Mouse (Mus musculus) frontal cortex, postnatal 10 days (tissue): ENCODE data around the gene Ankrd11.
"Not testable (repeated sequence)": the region's sequence is repeated elsewhere in the genome, so short reads cannot be mapped to it uniquely, and the experiment has no call there.

Source experiments
- DNase-seq, 2 experiments: peaks; one replicate each; pipeline ENCODE4 v3.0.0; 2022; ENCODE audit warnings: low spot score in 2 of 2, mixed read lengths in 1 of 2

Ankrd11 gene

DNA sequence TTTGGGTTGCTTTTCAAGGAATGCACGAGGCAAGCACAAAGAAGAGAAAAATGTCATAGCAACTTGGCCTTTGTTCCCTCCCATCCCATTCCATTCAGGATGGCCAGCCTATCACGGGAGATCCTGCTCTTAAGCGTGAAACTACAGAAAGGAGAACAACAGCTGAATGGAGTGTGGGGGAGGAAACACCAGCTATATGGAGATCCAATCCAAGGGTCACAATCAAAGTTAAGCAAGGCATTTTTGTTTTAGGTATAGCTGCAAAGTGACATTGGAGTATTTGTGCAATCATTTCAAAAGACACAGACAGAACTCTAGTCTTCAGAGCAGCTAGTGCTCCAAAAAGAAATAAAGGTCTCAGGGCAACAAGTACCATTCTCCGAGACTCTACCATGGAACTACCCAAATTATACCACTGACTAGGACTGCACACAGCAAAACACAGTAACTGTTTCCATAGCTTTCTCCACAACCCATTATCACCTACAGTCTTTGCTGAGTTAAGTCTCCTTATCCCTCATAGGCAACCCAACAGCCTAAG, 1.9 kb downstream of the Ankrd11 start:
- DNase-seq, result no peak

GRCm38 (mm10) chr8:123039376-123040109, 2.5 kb downstream of the Ankrd11 start:
- no peak for DNase-seq

- no peak for DNase-seq
Observed at GRCm38 (mm10) chr8:123038351-123038750, 3.7 kb downstream of the Ankrd11 start.

GRCm38 (mm10) chr8:123037487-123037886, 4.6 kb downstream of the Ankrd11 start:
- DNase-seq, result no peak

DNA sequence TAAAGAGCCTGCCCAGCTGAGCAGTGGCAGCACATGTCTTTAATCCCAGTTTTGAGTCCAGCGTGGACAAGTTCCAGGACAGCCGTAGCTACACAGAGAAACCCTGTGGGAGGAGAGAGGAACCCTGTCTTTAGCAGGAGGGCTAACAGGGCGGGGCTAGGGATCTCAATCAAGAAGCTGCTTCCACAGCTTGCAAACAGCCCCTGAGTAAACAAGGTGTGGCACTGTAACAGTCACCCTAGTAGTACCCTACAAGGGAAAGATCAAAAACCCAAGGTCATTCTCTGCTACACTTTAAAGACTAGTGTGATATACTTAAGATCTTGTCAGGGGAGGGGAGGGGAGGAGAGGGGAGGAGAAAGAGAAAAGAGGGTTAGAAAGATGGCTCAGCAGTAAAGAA, 5.1 kb downstream of the Ankrd11 start:
- no peak for DNase-seq

GRCm38 (mm10) chr8:123034171-123034570, 7.9 kb downstream of the Ankrd11 start:
- DNase-seq, result no peak

- no peak for DNase-seq
Observed at GRCm38 (mm10) chr8:123033431-123033830, 8.6 kb downstream of the Ankrd11 start.

GRCm38 (mm10) chr8:123032730-123033129, 9.3 kb downstream of the Ankrd11 start:
- DNase-seq, result no peak

GRCm38 (mm10) chr8:123031321-123031978, 10.6 kb downstream of the Ankrd11 start:
- DNase-seq, result no peak

DNA sequence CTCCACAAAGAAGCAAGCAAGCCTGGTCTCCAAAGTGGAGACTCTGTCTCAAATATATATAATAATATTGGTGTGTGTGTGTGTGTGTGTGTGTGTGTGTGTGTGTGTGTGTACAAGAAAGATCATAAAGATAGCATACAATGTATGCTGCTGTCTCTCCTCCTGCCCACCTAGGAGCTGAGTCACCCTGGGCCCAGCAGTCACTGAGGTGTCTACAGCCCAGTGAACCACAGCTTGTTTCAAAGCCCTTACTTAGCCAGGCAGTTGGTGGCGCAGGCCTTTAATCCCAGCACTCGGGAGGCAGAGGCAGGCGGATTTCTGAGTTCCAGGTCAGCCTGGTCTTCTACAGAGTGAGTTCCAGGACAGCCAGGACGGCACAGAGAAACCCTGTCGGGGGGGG, 12.0 kb downstream of the Ankrd11 start:
- DNase-seq, result not testable (repeated sequence)

DNA sequence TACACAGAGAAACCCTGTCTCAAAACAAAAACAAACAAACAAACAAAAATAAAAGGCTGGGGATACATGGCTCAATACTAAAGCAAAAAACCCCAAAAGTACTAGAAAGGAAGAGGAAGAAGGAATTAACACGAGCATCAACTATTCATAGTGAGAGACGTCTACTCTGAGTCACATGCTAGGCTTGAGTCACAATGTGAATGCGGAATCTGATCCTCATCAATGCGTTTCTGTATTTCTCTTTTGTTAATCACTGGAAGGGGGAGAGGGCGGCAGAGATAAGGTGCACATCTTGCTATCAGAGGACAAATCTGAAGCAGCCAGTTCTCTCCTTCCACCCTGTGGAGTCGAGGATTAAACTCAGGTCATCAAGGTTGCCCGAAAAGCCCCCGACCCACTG, 14.3 kb downstream of the Ankrd11 start:
- no peak for DNase-seq

GRCm38 (mm10) chr8:123025951-123026351, 16.1 kb downstream of the Ankrd11 start:
- DNase-seq, result no peak

GRCm38 (mm10) chr8:123024226-123024625, 17.9 kb downstream of the Ankrd11 start:
- no peak for DNase-seq

- DNase-seq, result no peak
Observed at GRCm38 (mm10) chr8:123022727-123023126, 19.4 kb downstream of the Ankrd11 start.

DNA sequence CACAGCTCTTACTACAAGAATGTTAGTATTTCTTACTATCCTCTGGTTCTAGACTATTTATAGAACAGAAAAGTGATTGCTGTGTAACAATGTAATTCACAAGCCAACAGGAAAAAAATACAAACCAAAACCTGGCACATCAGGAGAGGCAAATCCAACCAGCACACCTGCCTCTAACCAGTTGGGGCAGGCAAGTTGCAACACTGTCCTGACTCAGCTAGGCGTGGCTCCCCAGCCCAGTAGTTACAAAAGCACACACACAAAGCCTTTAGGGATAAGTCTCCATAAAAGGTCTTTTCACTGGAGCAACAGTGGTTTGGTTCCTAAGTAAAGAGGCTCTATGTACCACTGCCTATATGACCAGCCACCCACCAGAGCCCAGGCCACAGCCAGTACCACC, 20.8 kb downstream of the Ankrd11 start:
- no peak for DNase-seq

DNA sequence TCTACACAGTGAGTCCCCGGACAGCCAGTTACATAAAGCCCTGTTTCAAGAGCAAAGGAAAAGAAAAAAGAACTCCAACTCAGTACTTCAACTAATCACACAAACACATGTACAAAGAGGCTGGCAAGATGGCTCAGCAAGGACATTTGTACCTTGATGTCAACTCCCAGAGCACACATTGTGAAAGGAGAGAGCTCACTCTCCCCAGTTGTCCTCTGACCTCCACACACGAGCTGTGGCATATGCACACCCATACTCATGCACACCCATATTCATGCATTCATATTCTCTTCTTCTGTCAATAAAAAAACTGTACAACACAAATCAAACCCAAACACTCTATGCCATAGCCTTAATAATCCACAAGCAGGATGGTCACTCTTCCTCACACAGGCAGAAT, 21.2 kb downstream of the Ankrd11 start:
- no peak for DNase-seq

DNA sequence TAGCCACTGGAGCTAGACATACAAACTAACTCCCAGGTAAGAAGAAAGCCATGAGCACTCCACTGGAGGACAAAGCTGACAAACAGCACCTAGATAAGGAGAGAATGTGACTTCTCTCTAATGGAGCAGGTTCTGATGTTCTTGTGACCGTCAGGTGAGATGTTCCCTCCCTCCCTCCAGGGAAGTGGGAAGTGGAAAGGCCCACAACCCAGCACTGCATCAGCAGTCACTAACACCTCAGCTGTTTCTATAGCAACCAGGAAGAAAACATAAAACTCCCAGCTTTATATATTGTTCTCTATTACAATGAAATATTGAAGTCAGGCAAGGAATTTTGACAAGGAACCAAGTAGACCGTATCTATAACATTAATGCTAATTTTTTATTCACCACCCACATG, 22.0 kb downstream of the Ankrd11 start:
- no peak for DNase-seq

DNA sequence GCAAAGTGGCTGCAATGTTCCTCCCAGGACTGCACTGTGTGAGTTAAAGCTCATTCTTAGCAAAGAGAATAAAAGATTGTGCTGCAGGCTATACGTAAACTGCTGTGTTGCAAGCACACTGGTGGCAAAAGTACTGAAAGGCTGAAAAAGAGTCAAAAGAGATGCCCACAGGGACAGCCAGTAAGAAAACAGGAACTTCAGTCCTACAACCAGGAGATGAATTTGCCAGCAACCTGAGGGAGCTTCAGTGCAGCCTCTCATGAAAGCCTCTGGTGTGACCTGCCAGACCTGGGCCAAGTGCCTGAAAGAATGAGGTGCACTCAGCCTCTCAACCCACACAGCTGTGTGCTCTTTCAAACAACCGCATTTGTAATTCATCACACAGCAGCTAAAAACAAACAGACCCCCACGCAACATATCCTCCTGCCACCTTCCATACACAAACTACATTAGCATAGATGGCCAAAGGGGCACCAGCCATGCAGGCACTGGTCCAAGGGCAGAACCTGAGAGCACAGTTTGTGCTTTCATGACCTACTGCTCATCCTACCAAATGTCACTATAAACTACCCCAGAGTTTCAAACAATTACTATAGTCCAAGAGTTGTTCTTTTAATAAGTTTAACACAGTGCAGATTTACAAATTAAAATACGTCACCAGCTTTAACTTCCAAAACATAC, 23.5 kb downstream of the Ankrd11 start:
- no peak for DNase-seq

GRCm38 (mm10) chr8:123017143-123017542, 24.9 kb downstream of the Ankrd11 start:
- DNase-seq, result no peak

DNA sequence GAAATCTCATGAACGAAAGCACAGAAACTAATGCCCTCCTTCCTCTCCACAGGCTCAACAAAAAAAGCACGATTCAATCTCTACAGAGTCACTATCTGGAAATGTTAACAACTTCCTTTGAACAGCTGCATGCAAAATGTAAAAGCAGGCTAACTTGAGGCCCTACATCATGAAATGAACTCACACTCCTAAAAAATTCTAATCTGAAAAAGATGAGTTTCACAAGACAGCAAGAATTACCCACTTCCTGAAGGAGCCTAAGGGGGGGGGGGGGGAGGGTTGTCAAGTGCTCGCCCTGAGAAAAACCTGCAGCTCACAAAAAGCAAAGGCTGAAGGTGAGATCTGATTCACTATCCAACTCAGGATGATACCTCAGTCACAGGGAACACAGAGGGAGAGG, 27.0 kb downstream of the Ankrd11 start:
- DNase-seq, result no peak

- DNase-seq, result no peak
Observed at GRCm38 (mm10) chr8:123014429-123014828, 27.6 kb downstream of the Ankrd11 start.

GRCm38 (mm10) chr8:123011321-123011720, 30.8 kb downstream of the Ankrd11 start:
- DNase-seq, result no peak

- DNase-seq, result no peak
Observed at GRCm38 (mm10) chr8:123005805-123006204, 36.3 kb downstream of the Ankrd11 start.
